Mouse (Mus musculus) heart, postnatal 0 days (tissue): ENCODE data around the gene Ampd1. TPM values are rescaled to one million over a fixed set of nuclear protein-coding genes. Genes with fewer than 3 reads are reported as not detected.
A peak's percentile ranks its signal among the peaks of the same experiment; 100 is the strongest.

Experiments used
- ATAC-seq: fragments of 200-750 bp; cut with Nextera tagmentation; 2 replicates; pipeline ENCODE4 v1.8.0; 2017; ENCODE audit warnings: low read depth, moderate number of reproducible peaks, moderate library complexity; ENCODE audit not compliant: insufficient read depth
- DNase-seq: peaks from one replicate; pipeline ENCODE4 v3.0.0-alpha.2; 2016; ENCODE audit warnings: low spot score
- H3K27ac ChIP-seq: fragments of 300-500 bp; sonication (generic); 2 replicates; pipeline ENCODE4 v1.5.1; 2014; ENCODE audit warnings: low read depth, mild to moderate bottlenecking
- H3K27me3 ChIP-seq: fragments of 300-500 bp; sonication (generic); 2 replicates; pipeline ENCODE4 v1.6.1; 2014; ENCODE audit warnings: low read length, mixed read lengths; ENCODE audit not compliant: control insufficient read depth, insufficient read depth
- H3K36me3 ChIP-seq: fragments of 300-500 bp; sonication (generic); replicated peaks from 2 replicates; pipeline ENCODE4 v1.6.1; 2014; ENCODE audit warnings: low read length, mixed read lengths; ENCODE audit not compliant: control insufficient read depth, insufficient read depth
- H3K4me1 ChIP-seq: fragments of 300-500 bp; sonication (generic); 2 replicates; pipeline ENCODE4 v1.6.1; 2014; ENCODE audit warnings: antibody characterized with exemption; ENCODE audit not compliant: control insufficient read depth, insufficient read depth
- H3K4me2 ChIP-seq: fragments of 300-500 bp; sonication (generic); 2 replicates; pipeline ENCODE4 v1.6.1; 2014; ENCODE audit warnings: low read depth, mild to moderate bottlenecking, low read length, moderate library complexity
- H3K4me3 ChIP-seq: fragments of 300-500 bp; sonication (generic); 2 replicates; pipeline ENCODE4 v1.5.1; 2014; ENCODE audit warnings: low read depth, low read length
- H3K9ac ChIP-seq: fragments of 300-500 bp; sonication (generic); replicated peaks from 2 replicates; pipeline ENCODE4 v1.6.1; 2014; ENCODE audit warnings: low read depth, low read length, mixed read lengths
- H3K9me3 ChIP-seq: fragments of 300-500 bp; sonication (generic); replicated peaks from 2 replicates; pipeline ENCODE4 v1.6.1; 2016; ENCODE audit warnings: low read length; ENCODE audit not compliant: control insufficient read depth
- CTCF ChIP-seq: IDR thresholded peaks from 2 replicates; pipeline ENCODE4 v1.5.1; 2016; ENCODE audit warnings: antibody characterized with exemption, control low read depth, low read depth
- EP300 ChIP-seq: IDR thresholded peaks from 2 replicates; pipeline ENCODE4 v1.6.1; 2016; ENCODE audit warnings: antibody characterized with exemption, low read depth
- WGBS: fragments of 180-500 bp; shearing (Covaris S2); extraction: QIAGEN DNeasy Blood & Tissue Kit; methylation state at CpG from one replicate; pipeline ENCODE4 v1.1.7; 2014; 5-methylcytosine and 5-hydroxymethylcytosine counted together
- polyA plus RNA-seq: library from polyadenylated mRNA; unstranded; fragments of >200 nt; fragmentation: Nextera tagmentation; extraction: Ambion mirVana; gene quantifications from 2 replicates; pipeline ENCODE4 v1.2.1, GENCODE M21; 2015
- total RNA-seq: library from RNA; depleted of rRNA; stranded (reverse); fragments of >200 nt; gene quantifications from 2 replicates; pipeline ENCODE4 v1.2.3, GENCODE M21; 2014; ENCODE audit warnings: low replicate concordance

Gene Ampd1
- total and polyA plus RNA-seq, 2 experiments from 2014 or later, result not detected

- Histone ChIP-seq H3K9me3 (no peaks in the 10 kb centered on the region), H3K4me1 (peaks cover 7% of the 10 kb centered on the region; the same call in 1 of the 2 replicates), H3K27me3 (no peaks in the 10 kb centered on the region), H3K9ac (no peak overlapping the region), H3K36me3 (no peaks in the 10 kb centered on the region), H3K27ac (0 out of 2 replicates have a peak overlapping the region, but pooled peaks have one; percentile 1), H3K4me3 (no peak overlapping the region), H3K4me2 (no peak overlapping the region)
- TF ChIP-seq EP300, result no peak
- no peak for TF ChIP-seq CTCF
- peak; percentile 16 for DNase-seq
- 48% methylated on average over 9 of the region's 9 CpGs for WGBS
- no peak for ATAC-seq
Observed at GRCm38 (mm10) chr3:103079301-103079700, 5.5 kb downstream of the Ampd1 start.

DNA sequence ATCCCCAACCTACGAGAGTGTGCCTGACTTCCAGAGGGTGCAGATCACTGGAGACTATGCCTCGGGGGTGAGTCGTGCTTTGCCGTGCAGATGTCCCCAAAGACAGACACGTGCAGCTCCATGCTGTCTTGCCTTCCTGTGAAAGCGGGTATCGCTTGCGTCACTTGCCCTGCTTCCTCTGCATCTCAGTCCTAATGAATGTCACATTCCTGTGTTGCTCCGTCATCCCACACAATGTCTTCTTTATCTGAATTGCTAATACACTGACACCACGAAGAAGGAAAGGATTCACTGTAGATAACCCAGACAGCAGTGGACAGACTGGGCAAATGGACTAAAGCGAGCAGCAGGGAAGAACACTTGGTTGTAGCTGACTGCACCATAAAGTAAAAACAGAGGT, 7.2 kb downstream of the Ampd1 start:
- TF ChIP-seq EP300, result no peak
- no peak for TF ChIP-seq CTCF
- Histone ChIP-seq H3K9ac (no peak overlapping the region), H3K27ac (no peak overlapping the region), H3K4me1 (peaks cover 7% of the 10 kb centered on the region; the same call in 1 of the 2 replicates), H3K9me3 (no peaks in the 10 kb centered on the region), H3K4me3 (no peak overlapping the region), H3K4me2 (no peak overlapping the region), H3K36me3 (no peaks in the 10 kb centered on the region), H3K27me3 (no peaks in the 10 kb centered on the region)
- DNase-seq (peak; percentile 17), ATAC-seq (peak; percentile 41; the same call in 1 of the 2 replicates)
- 33% methylated on average over 11 of the region's 11 CpGs for WGBS

DNA sequence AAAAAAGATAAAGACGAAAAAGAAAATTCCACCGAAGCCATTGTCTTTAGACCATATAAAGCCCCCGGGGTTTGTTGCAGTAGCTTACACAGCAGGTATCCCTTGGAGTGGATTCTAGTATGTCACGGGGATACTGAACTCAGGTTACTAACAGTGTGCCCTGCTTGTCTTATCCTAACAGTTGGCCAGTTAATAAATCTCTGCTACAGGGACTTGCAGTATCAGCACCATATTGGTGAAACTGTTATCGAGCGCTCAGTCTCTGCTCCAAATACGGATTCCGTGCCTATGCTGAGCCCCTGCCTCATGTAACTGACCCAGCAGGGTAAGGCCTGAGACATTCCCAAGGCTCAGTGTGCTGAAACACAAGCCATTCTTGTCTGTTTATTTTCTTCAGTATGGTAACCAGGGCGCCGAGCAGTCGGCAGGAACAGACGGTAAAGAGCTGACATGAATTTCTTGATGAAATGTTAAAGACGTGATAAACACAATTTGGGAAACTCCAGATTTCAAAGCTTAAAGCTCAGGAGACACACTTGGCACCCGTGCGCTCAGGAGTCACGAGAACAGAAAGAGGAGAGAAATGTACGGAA, 8.1 kb downstream of the Ampd1 start:
- WGBS, result 85% methylated on average over 17 of the region's 17 CpGs
- Histone ChIP-seq H3K9ac (no peak overlapping the region), H3K9me3 (no peaks in the 10 kb centered on the region), H3K27ac (no peak overlapping the region), H3K4me1 (peaks cover 7% of the 10 kb centered on the region; the same call in 1 of the 2 replicates), H3K4me2 (no peak overlapping the region), H3K36me3 (no peaks in the 10 kb centered on the region), H3K27me3 (no peaks in the 10 kb centered on the region), H3K4me3 (no peak overlapping the region)
- TF ChIP-seq EP300 (no peak), CTCF (no peak)
- ATAC-seq (no peak), DNase-seq (no peak)

DNA sequence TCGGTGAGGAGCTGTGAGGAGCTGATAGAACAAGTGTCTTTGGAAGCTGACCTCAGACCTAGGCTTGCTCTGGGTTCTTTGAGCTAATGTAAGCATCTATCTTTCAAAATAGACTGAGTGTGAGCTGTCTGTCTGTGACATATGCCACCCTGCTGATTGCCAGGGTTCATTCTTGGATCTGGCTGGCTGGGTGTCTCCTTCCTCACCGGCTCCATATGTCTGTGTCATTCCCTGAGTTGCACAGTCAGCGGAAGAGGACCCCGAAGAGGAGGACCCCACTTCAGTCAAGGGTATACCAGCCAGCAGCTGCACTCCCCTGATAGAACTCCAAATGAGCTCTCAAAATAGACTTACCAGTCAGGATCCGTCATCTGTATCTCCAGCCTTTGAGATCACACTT, 8.9 kb downstream of the Ampd1 start:
- Histone ChIP-seq H3K4me1 (peaks cover 7% of the 10 kb centered on the region; the same call in 1 of the 2 replicates), H3K36me3 (no peaks in the 10 kb centered on the region), H3K27ac (0 out of 2 replicates have a peak overlapping the region, but pooled peaks have one; percentile 20), H3K4me2 (no peak overlapping the region), H3K27me3 (no peaks in the 10 kb centered on the region), H3K9me3 (no peaks in the 10 kb centered on the region), H3K4me3 (no peak overlapping the region), H3K9ac (no peak overlapping the region)
- ATAC-seq (no peak), DNase-seq (peak; percentile 8)
- TF ChIP-seq CTCF (no peak), EP300 (no peak)
- 36% methylated on average over 5 of the region's 5 CpGs for WGBS

DNA sequence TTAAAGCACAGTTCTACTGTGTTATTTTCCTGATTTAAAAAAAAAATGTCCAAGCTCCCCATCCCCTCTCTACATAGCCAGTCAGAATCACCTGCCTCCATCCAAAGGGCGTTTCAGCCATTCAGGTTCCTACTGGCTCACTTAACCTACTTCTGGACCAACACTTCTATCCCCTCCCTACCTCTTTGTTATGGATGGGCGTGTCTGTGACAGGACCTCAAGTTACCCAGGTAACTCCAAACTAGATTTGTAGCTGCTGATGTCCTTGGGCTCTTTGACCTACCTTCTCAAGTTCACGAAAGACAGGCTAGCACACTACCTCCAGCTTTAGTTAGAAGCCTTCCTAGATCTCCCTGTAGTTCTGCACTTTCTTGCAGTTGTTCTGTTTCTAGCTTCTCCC, 12.2 kb downstream of the Ampd1 start:
- Histone ChIP-seq H3K9me3 (no peaks in the 10 kb centered on the region), H3K9ac (no peak overlapping the region), H3K36me3 (no peaks in the 10 kb centered on the region), H3K27ac (no peak overlapping the region), H3K27me3 (no peaks in the 10 kb centered on the region), H3K4me3 (no peak overlapping the region), H3K4me1 (peaks cover 7% of the 10 kb centered on the region; the same call in 1 of the 2 replicates), H3K4me2 (no peak overlapping the region)
- TF ChIP-seq EP300, result no peak
- TF ChIP-seq CTCF, result no peak
- ATAC-seq (no peak), DNase-seq (no peak)
- 70% methylated on average over 3 of the region's 3 CpGs for WGBS

GRCm38 (mm10) chr3:103091753-103092152, 17.9 kb downstream of the Ampd1 start:
- Histone ChIP-seq H3K4me1 (no peaks in the 10 kb centered on the region), H3K27ac (no peak overlapping the region), H3K9ac (no peak overlapping the region), H3K4me3 (no peak overlapping the region), H3K27me3 (no peaks in the 10 kb centered on the region), H3K9me3 (no peaks in the 10 kb centered on the region), H3K36me3 (no peaks in the 10 kb centered on the region), H3K4me2 (no peak overlapping the region)
- TF ChIP-seq EP300 (no peak), CTCF (no peak)
- WGBS, result 94% methylated on average over 2 of the region's 2 CpGs
- DNase-seq, result no peak
- ATAC-seq, result no peak
